Mouse (Mus musculus) retina, postnatal 7 days (tissue): ENCODE results near the gene Csrnp1.
"Not testable (repeated sequence)": the region's sequence is repeated elsewhere in the genome, so short reads cannot be mapped to it uniquely, and the experiment has no call there.

Source experiments
- DNase-seq: peaks from one replicate; pipeline ENCODE4 v3.0.0-alpha.2; 2012; ENCODE audit warnings: low read depth, low spot score

Gene Csrnp1

GRCm38 (mm10) chr9:119984536-119985011 is at the start of gene Csrnp1:
Gene Csrnp1 (minus strand): TSS chr9:119984658.
- DNase-seq, result no peak

- DNase-seq, result no peak
These were observed 48.3 kb upstream of the Csrnp1 start for GRCm38 (mm10) chr9:120032710-120033109.

DNA sequence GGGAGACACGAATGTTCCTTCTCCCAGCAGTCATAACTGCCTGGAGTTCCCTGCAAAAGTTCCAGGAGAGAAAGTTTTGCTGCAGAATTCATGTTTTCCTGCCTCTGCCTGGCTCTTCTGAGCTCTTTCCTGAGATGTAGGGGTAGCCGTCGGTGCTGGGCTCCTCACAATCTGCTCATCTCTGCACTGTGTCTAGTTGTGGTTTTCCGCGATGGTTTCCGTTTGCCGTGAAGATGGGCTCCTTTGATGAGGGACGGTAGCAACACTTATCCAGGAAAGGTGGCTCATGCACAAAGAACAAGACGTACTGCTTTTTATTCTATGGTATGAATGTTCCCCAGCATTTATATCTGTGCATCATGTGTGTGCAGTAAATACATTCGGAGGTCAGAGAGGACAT is 46.0 kb upstream of the Csrnp1 start:
- no peak for DNase-seq

DNA sequence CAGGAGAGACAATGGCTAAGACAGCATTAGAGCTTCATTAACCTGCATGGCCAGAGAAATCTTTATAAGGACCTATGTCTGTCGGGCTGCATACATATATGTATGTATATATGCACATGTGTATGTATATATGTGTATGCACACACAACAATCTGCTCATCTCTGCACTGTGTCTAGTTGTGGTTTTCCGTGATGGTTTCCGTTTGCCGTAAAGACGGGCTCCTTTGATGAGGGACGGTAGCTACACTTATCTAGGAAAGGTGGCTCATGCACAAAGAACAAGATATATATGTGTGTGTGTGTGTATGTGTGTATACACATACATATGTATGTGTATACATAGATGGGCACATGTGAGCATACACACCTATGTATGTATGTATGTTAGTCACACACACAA is 45.4 kb upstream of the Csrnp1 start:
- no peak for DNase-seq

DNA sequence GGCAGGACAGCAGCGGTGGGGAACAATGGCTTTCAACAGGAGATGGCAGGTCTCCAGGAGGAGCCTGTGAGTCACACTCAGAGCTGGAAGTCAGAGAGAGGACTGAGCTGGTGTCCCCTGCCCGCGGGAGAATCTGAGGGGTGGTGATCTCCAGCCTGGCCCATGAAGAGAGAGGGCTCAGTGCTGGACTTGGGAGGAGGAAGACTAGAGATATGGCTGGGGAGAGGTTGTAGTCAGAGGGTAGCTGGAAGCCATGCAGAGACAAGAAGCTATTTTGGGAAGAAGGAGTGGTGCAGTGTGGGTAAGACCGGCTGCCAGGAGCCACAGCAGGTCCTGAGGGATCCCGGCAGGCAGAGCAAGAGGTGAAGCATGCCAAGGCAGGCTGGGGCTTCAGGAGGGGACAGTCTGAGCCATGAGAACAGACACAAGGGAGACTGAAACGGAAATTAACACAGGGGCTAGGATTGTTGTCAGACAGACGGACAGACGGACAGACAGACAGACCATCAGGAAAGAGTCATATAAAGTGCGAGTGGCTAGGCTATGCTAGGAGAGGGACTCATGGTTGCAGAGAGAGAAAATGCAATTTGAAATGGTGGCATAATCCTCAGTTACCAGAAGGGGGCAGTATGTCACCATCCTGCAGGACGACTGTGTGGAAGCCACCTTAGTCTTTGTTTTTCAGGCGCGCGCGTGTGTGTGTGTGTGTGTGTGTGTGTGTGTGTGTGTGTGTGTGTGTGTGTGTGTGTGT is 43.1 kb upstream of the Csrnp1 start:
- peak; percentile 54 for DNase-seq

DNA sequence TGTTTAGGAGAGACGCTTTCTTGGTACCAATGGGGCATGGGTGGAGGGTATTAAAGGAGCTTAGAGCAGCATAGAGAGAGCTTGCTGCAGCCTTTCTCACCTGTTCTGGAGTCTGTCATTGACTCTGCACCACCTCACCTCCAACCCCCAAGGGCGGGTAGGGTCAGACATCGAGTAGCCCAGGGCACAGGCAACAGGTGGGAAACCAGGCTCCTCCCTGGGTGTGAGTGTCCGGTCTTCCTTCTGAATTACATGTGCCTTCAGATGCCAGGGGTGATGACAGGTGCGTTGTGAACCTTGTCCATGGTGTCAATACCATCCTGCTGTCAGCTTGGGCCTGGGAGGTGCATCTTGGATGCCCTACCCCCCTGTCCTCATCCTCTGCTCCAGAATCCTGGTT is 40.2 kb upstream of the Csrnp1 start:
- no peak for DNase-seq

- DNase-seq, result no peak
These were observed 39.7 kb upstream of the Csrnp1 start for GRCm38 (mm10) chr9:120024171-120024570.

DNA sequence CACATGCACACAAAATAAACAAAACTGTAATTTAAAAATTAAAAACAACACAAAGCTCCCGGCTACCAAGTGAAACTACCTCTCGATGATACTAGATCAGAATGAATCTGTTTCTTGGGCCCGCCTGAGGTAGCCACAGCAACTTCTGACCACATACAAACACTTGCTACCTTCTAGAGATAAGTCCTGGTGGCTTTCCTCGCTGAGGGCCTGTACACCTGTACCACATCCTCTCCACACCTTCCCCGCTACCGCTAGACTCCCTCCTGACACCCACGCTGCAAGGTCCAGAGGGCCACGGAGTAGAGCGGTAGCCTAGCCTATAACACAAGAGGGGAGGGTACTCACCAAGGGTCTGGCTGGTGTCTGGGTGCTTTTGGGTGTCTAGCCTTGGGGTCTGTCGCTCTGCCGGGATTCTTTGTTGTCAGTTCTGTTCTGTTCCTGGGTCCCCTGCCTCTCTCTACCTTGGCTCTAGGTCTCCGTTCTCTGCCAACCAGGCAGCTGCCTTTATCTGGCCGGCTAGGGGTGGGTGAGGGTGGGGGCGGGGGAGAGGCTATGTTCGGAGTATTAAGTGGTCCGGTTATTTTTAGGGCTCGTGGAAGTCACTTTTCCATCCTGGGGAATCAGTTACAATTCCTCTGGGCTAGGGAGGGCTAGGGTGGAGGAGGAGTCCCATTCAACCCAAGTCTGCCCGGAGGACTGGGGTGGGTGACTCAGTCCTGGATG is 38.8 kb upstream of the Csrnp1 start, which contains the start of gene Xirp1:
Gene Xirp1, minus strand, starts transcription at position 513 of the 726 bp plus-strand sequence.
- DNase-seq, result no peak

- DNase-seq, result no peak
These were observed 36.7 kb upstream of the Csrnp1 start for GRCm38 (mm10) chr9:120021164-120021563.

- DNase-seq, result peak; percentile 38
These were observed 35.9 kb upstream of the Csrnp1 start for GRCm38 (mm10) chr9:120020285-120020890.

DNA sequence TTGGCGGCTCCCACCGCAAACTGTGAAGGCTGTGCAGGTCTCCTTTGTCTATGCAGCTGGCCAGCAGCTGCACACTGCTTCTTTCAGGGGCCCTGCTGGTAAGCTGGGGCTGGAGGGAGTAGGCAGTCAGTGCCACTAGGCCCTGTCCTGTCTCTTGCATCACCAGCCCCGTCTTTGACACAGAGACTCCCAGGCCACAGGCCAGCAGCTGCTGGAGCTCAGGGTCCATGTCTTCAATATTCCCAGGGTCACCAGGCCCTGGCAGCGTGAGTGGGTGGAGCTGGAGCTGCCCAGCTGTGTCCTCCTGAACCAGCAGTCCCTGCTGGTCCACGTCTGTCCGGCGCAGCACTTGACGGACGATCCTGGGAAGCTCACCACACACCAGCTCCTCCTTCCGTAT is 32.5 kb upstream of the Csrnp1 start:
- DNase-seq, result no peak

GRCm38 (mm10) chr9:120014828-120015227 is 30.4 kb upstream of the Csrnp1 start:
- no peak for DNase-seq

GRCm38 (mm10) chr9:120013251-120013820 is 28.9 kb upstream of the Csrnp1 start:
- no peak for DNase-seq

GRCm38 (mm10) chr9:120012781-120013180 is 28.3 kb upstream of the Csrnp1 start:
- DNase-seq, result no peak

- DNase-seq, result not testable (repeated sequence)
These were observed 27.7 kb upstream of the Csrnp1 start for GRCm38 (mm10) chr9:120012161-120012560.

GRCm38 (mm10) chr9:120011533-120011932 is 27.1 kb upstream of the Csrnp1 start:
- peak; percentile 58 for DNase-seq

- peak; percentile 89 for DNase-seq
These were observed 26.5 kb upstream of the Csrnp1 start for GRCm38 (mm10) chr9:120010781-120011511.

GRCm38 (mm10) chr9:120009871-120010270 is 25.4 kb upstream of the Csrnp1 start:
- no peak for DNase-seq

DNA sequence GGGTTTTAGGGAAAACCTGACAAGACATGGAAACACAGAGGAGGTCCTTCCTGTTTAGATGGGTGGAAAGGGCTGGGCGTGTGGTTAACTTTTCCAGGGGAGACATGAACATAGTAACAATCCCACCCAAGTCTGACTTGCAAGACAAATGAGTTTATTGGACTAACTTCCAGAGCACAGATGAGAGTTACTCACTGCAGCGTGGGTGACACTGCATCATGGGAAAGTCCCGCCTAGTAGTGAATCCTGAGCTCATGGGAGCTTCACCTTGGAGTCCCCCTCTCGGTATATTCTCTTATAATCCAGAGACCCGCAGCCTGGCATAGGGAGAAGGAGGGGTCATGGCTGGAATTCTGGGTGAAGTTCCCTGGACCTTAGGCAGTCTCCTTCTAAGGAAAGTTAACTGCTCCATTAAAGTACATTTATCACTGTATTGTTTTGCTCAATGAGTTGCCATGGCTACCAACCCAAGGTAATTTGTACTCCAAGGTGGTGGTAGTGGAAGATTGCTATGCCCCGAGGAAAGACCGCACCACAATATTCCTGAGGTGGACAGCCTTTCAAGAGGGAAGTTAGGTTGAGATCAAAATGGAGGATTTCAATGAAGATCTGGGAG is 24.9 kb upstream of the Csrnp1 start:
- DNase-seq, result no peak

DNA sequence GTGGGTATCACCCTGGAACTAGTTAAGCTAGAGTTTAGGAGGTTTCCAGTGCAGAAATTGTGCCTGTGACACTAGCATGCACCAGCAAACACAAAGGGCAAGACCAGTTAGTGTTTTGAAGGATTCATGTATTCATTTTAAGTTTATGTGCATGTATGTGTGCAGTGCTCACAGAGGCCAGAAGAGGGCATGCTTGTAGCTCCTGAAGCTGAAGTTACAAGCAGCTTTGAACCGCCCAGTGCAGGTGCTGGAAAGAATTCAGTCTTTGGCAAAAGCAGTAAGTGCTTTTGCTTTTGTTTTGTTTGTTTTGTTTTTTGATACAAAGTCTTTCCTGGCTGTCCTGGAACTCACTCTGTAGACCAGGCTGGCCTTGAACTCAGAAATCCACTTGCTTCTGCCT is 23.4 kb upstream of the Csrnp1 start:
- DNase-seq, result no peak

DNA sequence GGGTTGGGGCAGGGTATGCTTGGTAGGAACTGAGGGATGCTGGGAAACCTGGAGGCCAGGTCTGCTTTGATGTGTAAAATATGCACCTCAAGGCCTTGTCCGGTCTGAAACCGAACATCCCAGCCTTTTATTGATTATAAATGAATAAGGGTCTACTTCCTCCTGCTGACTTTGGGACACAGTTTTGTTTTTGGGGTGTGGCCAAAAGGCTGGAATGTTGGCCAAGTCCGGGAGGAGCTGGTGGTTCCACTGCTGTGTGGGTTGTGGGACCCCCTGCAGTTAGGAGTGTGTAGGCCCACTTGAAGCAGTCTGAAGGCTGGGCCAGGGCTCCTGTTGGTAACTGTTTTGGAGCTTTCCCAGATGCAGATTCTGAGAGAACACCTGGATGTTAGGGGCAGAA is 21.5 kb upstream of the Csrnp1 start:
- no peak for DNase-seq
